Mouse (Mus musculus) kidney, postnatal 0 days (tissue): Measurements from ENCODE around the gene Tenm3. TPM values are rescaled to one million over a fixed set of nuclear protein-coding genes. Genes with fewer than 3 reads are reported as not detected.

Experiments
- ATAC-seq: fragments of 200-750 bp; cut with Nextera tagmentation; replicated peaks from 2 replicates; pipeline ENCODE4 v1.8.0; 2017; ENCODE audit warnings: low read depth, moderate number of reproducible peaks, moderate TSS enrichment, moderate library complexity; ENCODE audit not compliant: low FRiP score
- DNase-seq: peaks from one replicate; pipeline ENCODE4 v3.0.0-alpha.2; 2016; ENCODE audit warnings: low spot score
- H3K27ac ChIP-seq: fragments of 300-500 bp; sonication (generic); 2 replicates; pipeline ENCODE4 v1.5.1; 2014; ENCODE audit warnings: mild to moderate bottlenecking
- H3K27me3 ChIP-seq: fragments of 300-500 bp; sonication (generic); 2 replicates; pipeline ENCODE4 v1.6.1; 2014; ENCODE audit warnings: low read length, mixed read lengths; ENCODE audit not compliant: insufficient read depth
- H3K36me3 ChIP-seq: fragments of 300-500 bp; sonication (generic); 2 replicates; pipeline ENCODE4 v1.6.1; 2014; ENCODE audit warnings: low read length, mixed read lengths; ENCODE audit not compliant: insufficient read depth
- H3K4me1 ChIP-seq: fragments of 300-500 bp; sonication (generic); replicated peaks from 2 replicates; pipeline ENCODE4 v1.6.1; 2014; ENCODE audit warnings: antibody characterized with exemption, low read length, mixed read lengths; ENCODE audit not compliant: insufficient read depth
- H3K4me2 ChIP-seq: fragments of 300-500 bp; sonication (generic); 2 replicates; pipeline ENCODE4 v1.6.1; 2014; ENCODE audit warnings: mild to moderate bottlenecking, low read length, moderate library complexity, mixed read lengths
- H3K4me3 ChIP-seq: fragments of 300-500 bp; sonication (generic); replicated peaks from 2 replicates; pipeline ENCODE4 v1.5.1; 2014; ENCODE audit warnings: low read depth, low read length
- H3K9ac ChIP-seq: fragments of 300-500 bp; sonication (generic); 2 replicates; pipeline ENCODE4 v1.6.1; 2014; ENCODE audit warnings: low read depth, low read length
- H3K9me3 ChIP-seq: fragments of 300-500 bp; sonication (generic); replicated peaks from 2 replicates; pipeline ENCODE4 v1.6.1; 2016; ENCODE audit warnings: low read length, inconsistent platforms, mixed read lengths
- CTCF ChIP-seq: IDR thresholded peaks from 2 replicates; pipeline ENCODE4 v1.5.1; 2016; ENCODE audit warnings: antibody characterized with exemption, low read depth, mild to moderate bottlenecking, moderate library complexity
- WGBS: fragments of 180-500 bp; shearing (Covaris S2); extraction: QIAGEN DNeasy Blood & Tissue Kit; methylation state at CpG from one replicate; pipeline ENCODE4 v1.1.7; 2014; 5-methylcytosine and 5-hydroxymethylcytosine counted together
- polyA plus RNA-seq: library from polyadenylated mRNA; unstranded; fragments of >200 nt; fragmentation: Nextera tagmentation; extraction: Ambion mirVana; gene quantifications from 2 replicates; pipeline ENCODE4 v1.2.1, GENCODE M21; 2015

Gene Tenm3
- polyA plus RNA-seq, 1 experiment from 2014 or later: 15.3 TPM

DNA sequence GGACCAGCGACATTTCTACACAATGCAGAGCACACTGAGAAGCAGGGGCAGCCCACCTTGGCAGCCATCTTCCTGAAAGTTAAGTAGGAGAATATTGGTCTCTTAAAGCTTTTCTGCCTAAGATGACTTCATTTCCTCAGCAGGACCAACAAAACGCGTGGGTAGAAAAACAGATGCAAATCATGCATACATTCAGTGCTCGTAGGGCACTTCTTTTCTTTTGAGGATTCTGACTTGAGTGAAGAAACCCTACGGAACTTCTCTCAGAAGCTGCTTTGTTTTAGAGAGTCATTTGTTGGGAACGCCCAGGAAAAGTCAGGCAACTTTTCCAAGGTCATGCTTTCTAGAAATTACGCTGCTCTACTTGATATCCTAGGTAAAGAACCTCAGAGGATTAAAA, 298.9 kb downstream of the Tenm3 start:
- H3K4me1 ChIP-seq: no peaks in the 10 kb centered on the region
- WGBS: 75% methylated on average over 7 of the region's 7 CpGs
- H3K4me2 ChIP-seq: no peak overlapping the region
- ATAC-seq: no peak
- H3K4me3 ChIP-seq: no peak overlapping the region
- TF ChIP-seq CTCF: no peak
- H3K36me3 ChIP-seq: no peaks in the 10 kb centered on the region
- H3K27me3 ChIP-seq: no peaks in the 10 kb centered on the region
- H3K9me3 ChIP-seq: no peaks in the 10 kb centered on the region
- H3K9ac ChIP-seq: no peak overlapping the region
- no peak overlapping the region for H3K27ac ChIP-seq
- DNase-seq: no peak

DNA sequence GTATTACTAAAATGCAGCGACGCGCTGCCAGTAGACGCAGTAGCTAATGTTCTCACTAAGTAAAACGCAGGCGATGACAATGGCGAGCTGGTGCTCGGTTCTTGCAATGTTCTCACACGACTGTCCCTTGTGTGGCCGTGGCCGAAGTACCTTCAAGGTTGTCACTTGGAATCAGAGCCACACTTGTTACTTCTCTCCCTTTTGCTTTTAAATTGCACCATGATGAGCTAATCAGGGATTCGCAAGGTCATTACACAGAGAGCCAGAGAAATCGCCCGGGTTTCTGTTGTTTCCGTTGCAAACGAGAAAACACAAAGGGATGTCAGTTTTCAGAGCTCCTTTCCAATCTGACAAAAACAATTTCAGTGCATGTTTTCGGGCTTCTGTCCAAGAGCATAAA, 301.6 kb downstream of the Tenm3 start:
- Histone ChIP-seq H3K27ac (no peak overlapping the region), H3K4me1 (no peaks in the 10 kb centered on the region), H3K4me2 (no peak overlapping the region), H3K9ac (no peak overlapping the region), H3K36me3 (no peaks in the 10 kb centered on the region), H3K27me3 (no peaks in the 10 kb centered on the region), H3K4me3 (no peak overlapping the region), H3K9me3 (no peaks in the 10 kb centered on the region)
- no peak for TF ChIP-seq CTCF
- 91% methylated on average over 17 of the region's 17 CpGs for WGBS
- DNase-seq (no peak), ATAC-seq (no peak)

DNA sequence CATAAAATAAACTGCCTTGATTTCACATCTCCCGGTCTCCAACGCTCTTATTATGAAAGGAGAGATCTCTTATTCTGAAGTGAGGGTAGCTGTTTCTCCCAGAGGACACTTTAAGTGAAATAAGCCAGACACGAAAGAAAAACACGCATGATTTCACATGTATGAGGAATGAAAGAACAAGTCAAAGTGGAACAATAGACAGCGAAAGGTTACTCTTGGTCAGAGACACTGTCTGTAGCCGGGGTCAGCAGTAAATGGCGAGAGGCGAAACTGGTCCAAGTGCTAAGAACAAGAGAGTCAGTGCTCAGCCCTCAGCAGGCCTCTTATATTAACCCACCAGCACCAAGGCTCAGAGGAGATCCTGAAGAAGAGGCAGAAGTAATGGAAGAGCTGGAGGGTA, 302.9 kb downstream of the Tenm3 start:
- Histone ChIP-seq H3K4me1 (no peaks in the 10 kb centered on the region), H3K4me3 (no peak overlapping the region), H3K27me3 (no peaks in the 10 kb centered on the region), H3K9ac (no peak overlapping the region), H3K36me3 (no peaks in the 10 kb centered on the region), H3K27ac (no peak overlapping the region), H3K9me3 (no peaks in the 10 kb centered on the region), H3K4me2 (no peak overlapping the region)
- WGBS: 46% methylated on average over 8 of the region's 8 CpGs
- ATAC-seq (no peak), DNase-seq (no peak)
- no peak for TF ChIP-seq CTCF

DNA sequence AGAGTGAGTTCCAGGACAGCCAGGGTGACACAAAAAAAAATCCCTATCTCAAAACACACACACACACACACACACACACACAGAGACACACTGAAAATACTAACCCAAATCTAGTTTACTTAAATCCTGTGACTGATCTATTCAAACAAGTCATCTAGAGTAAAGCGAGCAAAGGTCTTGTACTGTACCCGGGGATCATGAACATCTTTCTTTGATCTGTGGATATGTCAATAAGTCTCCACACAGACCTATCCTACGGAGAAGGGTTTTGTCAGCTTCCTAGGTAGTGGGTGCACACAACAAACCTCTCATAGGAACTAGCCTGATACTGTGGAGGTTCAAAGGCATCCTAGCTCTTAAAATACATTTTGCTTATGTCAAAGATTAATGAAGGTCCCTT, 307.9 kb downstream of the Tenm3 start:
- H3K27me3 ChIP-seq: no peaks in the 10 kb centered on the region
- no peak overlapping the region for H3K9ac ChIP-seq
- H3K4me1 ChIP-seq: no peaks in the 10 kb centered on the region
- WGBS: 94% methylated on average over 3 of the region's 3 CpGs
- no peaks in the 10 kb centered on the region for H3K36me3 ChIP-seq
- no peaks in the 10 kb centered on the region for H3K9me3 ChIP-seq
- DNase-seq (no peak), ATAC-seq (no peak)
- TF ChIP-seq CTCF: no peak
- no peak overlapping the region for H3K4me2 ChIP-seq
- H3K4me3 ChIP-seq: no peak overlapping the region
- no peak overlapping the region for H3K27ac ChIP-seq

DNA sequence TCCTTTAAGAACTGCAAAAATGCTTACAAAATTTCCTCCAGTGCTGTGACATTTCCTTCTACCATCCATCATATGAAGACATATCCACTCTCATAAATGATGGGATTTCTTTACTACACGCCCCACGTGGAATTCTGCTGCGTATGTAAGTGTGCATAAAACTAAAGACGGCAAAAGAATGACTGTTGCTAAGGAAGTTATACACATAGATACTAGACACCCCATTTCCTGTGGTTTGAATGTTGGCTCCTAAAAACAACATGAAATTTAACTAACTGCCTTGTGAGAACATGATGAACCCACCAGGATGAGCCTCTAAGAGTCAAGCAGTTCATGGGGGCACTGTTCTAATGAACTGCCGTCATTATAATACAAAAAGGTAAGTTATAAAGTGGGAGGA, 312.0 kb downstream of the Tenm3 start:
- TF ChIP-seq CTCF: no peak
- no peak overlapping the region for H3K4me3 ChIP-seq
- H3K27me3 ChIP-seq: no peaks in the 10 kb centered on the region
- H3K9me3 ChIP-seq: no peaks in the 10 kb centered on the region
- H3K27ac ChIP-seq: no peak overlapping the region
- no peaks in the 10 kb centered on the region for H3K36me3 ChIP-seq
- H3K9ac ChIP-seq: no peak overlapping the region
- H3K4me1 ChIP-seq: no peaks in the 10 kb centered on the region
- WGBS: 67% methylated on average over 5 of the region's 5 CpGs
- DNase-seq (no peak), ATAC-seq (no peak)
- no peak overlapping the region for H3K4me2 ChIP-seq

DNA sequence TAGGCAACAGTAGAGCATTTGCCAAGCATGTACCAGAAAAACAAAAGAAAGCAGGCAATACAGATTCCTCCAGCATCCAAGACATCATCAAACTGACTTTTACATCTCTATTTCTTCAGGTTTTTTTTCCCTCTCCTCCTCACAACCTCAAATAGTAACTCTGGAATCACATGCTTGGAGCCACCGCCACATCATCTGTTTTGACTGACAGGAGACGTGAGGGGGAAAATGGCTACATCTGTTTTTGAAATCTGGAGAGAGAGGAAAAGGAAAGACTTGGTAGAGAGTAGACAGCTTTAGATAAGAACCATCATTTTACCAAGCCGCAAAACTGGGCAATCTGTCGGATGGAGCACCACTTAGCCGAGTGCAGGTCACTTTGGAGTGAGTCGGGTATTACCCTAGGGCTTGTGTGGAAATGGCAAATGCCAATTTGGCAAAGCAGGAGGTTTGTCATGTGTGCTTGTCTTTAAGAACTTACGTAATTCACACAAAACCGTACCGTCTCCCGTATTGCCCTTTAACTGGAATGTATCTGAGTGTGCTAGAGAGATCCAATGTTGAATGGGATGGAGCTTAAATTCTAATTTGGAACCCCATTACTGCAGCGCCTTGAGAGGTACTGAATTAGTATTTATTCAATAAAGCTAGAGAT, 312.7 kb downstream of the Tenm3 start:
- H3K27ac ChIP-seq: no peak overlapping the region
- 97% methylated on average over 11 of the region's 11 CpGs for WGBS
- H3K36me3 ChIP-seq: no peaks in the 10 kb centered on the region
- H3K4me3 ChIP-seq: no peak overlapping the region
- no peaks in the 10 kb centered on the region for H3K9me3 ChIP-seq
- TF ChIP-seq CTCF: no peak
- no peaks in the 10 kb centered on the region for H3K4me1 ChIP-seq
- H3K9ac ChIP-seq: no peak overlapping the region
- no peak for ATAC-seq
- H3K27me3 ChIP-seq: no peaks in the 10 kb centered on the region
- H3K4me2 ChIP-seq: no peak overlapping the region
- DNase-seq: no peak

DNA sequence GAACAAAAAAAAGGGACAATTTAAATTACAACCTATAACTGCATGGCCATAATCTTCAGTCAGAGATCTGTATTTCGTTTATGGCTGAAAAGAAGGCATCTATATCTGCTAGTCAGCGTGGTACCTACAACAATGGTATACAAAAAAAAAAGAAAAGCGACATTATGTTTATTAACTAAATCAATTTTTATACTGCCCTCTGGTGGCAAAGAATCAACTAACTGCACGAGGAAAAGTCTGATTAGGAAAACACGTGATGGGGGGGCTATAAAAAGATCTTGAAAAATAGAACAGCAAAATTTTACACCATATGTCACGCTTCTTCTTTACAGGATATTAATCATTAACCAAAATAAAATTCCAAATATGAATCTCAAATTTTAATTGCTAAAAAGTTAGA, 316.3 kb downstream of the Tenm3 start:
- H3K4me3 ChIP-seq: no peak overlapping the region
- H3K4me2 ChIP-seq: no peak overlapping the region
- H3K36me3 ChIP-seq: no peaks in the 10 kb centered on the region
- H3K9me3 ChIP-seq: no peaks in the 10 kb centered on the region
- DNase-seq: peak; percentile 69
- no peaks in the 10 kb centered on the region for H3K27me3 ChIP-seq
- no peak overlapping the region for H3K9ac ChIP-seq
- ATAC-seq: no peak
- TF ChIP-seq CTCF: peak; percentile 73
- H3K4me1 ChIP-seq: no peaks in the 10 kb centered on the region
- H3K27ac ChIP-seq: no peak overlapping the region
- WGBS: 36% methylated on average over 6 of the region's 6 CpGs
